Mouse (Mus musculus) C2C12 (cell line): ENCODE measurements at regions not wholly inside any gene's neighbourhood (a gene's known extent, or its start where the extent isn't known, plus 50 kb on each side); places are given as distances from the start of the nearest gene placed in this dataset.

ENCODE experiments used
- H3K27me3 ChIP-seq: one replicate; pipeline ENCODE4 v1.6.1; 2011; ENCODE audit not compliant: control insufficient read depth, insufficient read depth, insufficient read length
- H3K36me3 ChIP-seq: one replicate; pipeline ENCODE4 v1.6.1; 2011; ENCODE audit not compliant: control insufficient read depth, insufficient read depth
- H3K4me3 ChIP-seq: one replicate; pipeline ENCODE4 v1.5.1; 2011; ENCODE audit warnings: mild to moderate bottlenecking, control low read depth; ENCODE audit not compliant: poor library complexity, insufficient read depth, severe bottlenecking
- H3K79me2 ChIP-seq: one replicate; pipeline ENCODE4 v1.6.1; 2011; ENCODE audit not compliant: control insufficient read depth, insufficient read depth
- H3K79me3 ChIP-seq: one replicate; pipeline ENCODE4 v1.6.1; 2011; ENCODE audit warnings: low read depth, control low read depth
- H3ac ChIP-seq: one replicate; pipeline ENCODE3; 2011; ENCODE audit warnings: low read depth; ENCODE audit not compliant: control insufficient read depth, insufficient read length
- CEBPB ChIP-seq: IDR thresholded peaks from one replicate; pipeline ENCODE4 v1.6.1; 2011; ENCODE audit warnings: low read depth, mild to moderate bottlenecking, control low read depth, moderate library complexity
- CTCF ChIP-seq: IDR thresholded peaks from one replicate; pipeline ENCODE4 v1.5.1; 2011; ENCODE audit not compliant: control insufficient read depth, insufficient read depth, insufficient read length
- FOSL1 ChIP-seq: IDR thresholded peaks from one replicate; pipeline ENCODE4 v1.8.0; 2011; ENCODE audit warnings: mild to moderate bottlenecking, low read length; ENCODE audit not compliant: poor library complexity, insufficient read depth, severe bottlenecking
- MAX ChIP-seq: IDR thresholded peaks from one replicate; pipeline ENCODE4 v1.6.1; 2011; ENCODE audit warnings: mild to moderate bottlenecking, control low read depth
- MYOD1 ChIP-seq: IDR thresholded peaks from one replicate; pipeline ENCODE4 v1.6.1; 2011; ENCODE audit warnings: low read depth; ENCODE audit not compliant: control insufficient read depth, insufficient read length
- MYOG ChIP-seq: IDR thresholded peaks from one replicate; pipeline ENCODE4 v1.6.1; 2011; ENCODE audit not compliant: control insufficient read depth, insufficient read length; ENCODE audit errors: extremely low read depth
- USF1 ChIP-seq: IDR thresholded peaks from one replicate; pipeline ENCODE4 v1.6.1; 2011; ENCODE audit warnings: low read depth, mild to moderate bottlenecking, control low read depth, moderate library complexity

- no peak for TF ChIP-seq MAX
- no peak for TF ChIP-seq CTCF
- no peak for TF ChIP-seq USF1
- TF ChIP-seq FOSL1: no peak
- TF ChIP-seq MYOG: no peak
- TF ChIP-seq CEBPB: no peak
- TF ChIP-seq MYOD1: no peak
- H3K4me3 ChIP-seq: no peak overlapping the region
- no peaks in the 10 kb centered on the region for H3K27me3 ChIP-seq
Observed at GRCm38 (mm10) chr13:83733231-83733990, 229.6 kb downstream of the Mef2c start.

GRCm38 (mm10) chr13:83733991-83734610 lies 230.3 kb downstream of the Mef2c start:
- no peaks in the 10 kb centered on the region for H3K79me3 ChIP-seq
- H3K79me2 ChIP-seq: no peaks in the 10 kb centered on the region
- H3K27me3 ChIP-seq: no peaks in the 10 kb centered on the region
- no peak overlapping the region for H3K4me3 ChIP-seq
- no peaks in the 10 kb centered on the region for H3K36me3 ChIP-seq
- no peak for TF ChIP-seq MYOD1
- TF ChIP-seq CTCF: no peak
- TF ChIP-seq CEBPB: no peak
- no peak for TF ChIP-seq USF1
- no peak for TF ChIP-seq MYOG
- no peak for TF ChIP-seq FOSL1
- TF ChIP-seq MAX: no peak
- no peak overlapping the region for H3ac ChIP-seq

More at GRCm38 (mm10) chr13:83733231-83733990, 229.6 kb downstream of the Mef2c start:
- H3ac ChIP-seq: peak overlapping the region; percentile 36
- H3K36me3 ChIP-seq: no peaks in the 10 kb centered on the region
- no peaks in the 10 kb centered on the region for H3K79me2 ChIP-seq
- H3K79me3 ChIP-seq: no peaks in the 10 kb centered on the region

GRCm38 (mm10) chr13:83734656-83735055 lies 230.8 kb downstream of the Mef2c start:
- H3K79me3 ChIP-seq: no peaks in the 10 kb centered on the region
- H3K36me3 ChIP-seq: no peaks in the 10 kb centered on the region
- TF ChIP-seq MYOD1: no peak
- no peak for TF ChIP-seq MYOG
- TF ChIP-seq USF1: no peak
- no peak for TF ChIP-seq CEBPB
- TF ChIP-seq MAX: no peak
- TF ChIP-seq FOSL1: no peak
- no peak for TF ChIP-seq CTCF
- H3K4me3 ChIP-seq: no peak overlapping the region
- no peak overlapping the region for H3ac ChIP-seq
- H3K27me3 ChIP-seq: no peaks in the 10 kb centered on the region
- no peaks in the 10 kb centered on the region for H3K79me2 ChIP-seq

GRCm38 (mm10) chr13:83735101-83735500 lies 231.3 kb downstream of the Mef2c start:
- Histone ChIP-seq H3K79me3 (no peaks in the 10 kb centered on the region), H3K36me3 (no peaks in the 10 kb centered on the region), H3K4me3 (no peak overlapping the region), H3K27me3 (no peaks in the 10 kb centered on the region), H3K79me2 (no peaks in the 10 kb centered on the region), H3ac (no peak overlapping the region)
- TF ChIP-seq MYOD1: no peak
- TF ChIP-seq CTCF: no peak
- no peak for TF ChIP-seq USF1
- TF ChIP-seq CEBPB: no peak
- no peak for TF ChIP-seq FOSL1
- no peak for TF ChIP-seq MAX
- TF ChIP-seq MYOG: no peak

- H3K27me3 ChIP-seq: no peaks in the 10 kb centered on the region
- H3K36me3 ChIP-seq: no peaks in the 10 kb centered on the region
- TF ChIP-seq USF1 (no peak), MYOG (no peak), MYOD1 (no peak), CEBPB (no peak), FOSL1 (no peak), CTCF (no peak), MAX (no peak)
- no peak overlapping the region for H3ac ChIP-seq
- H3K79me3 ChIP-seq: no peaks in the 10 kb centered on the region
- H3K79me2 ChIP-seq: no peaks in the 10 kb centered on the region
- H3K4me3 ChIP-seq: no peak overlapping the region
Observed at GRCm38 (mm10) chr13:83735631-83736475, 232.0 kb downstream of the Mef2c start.
